ENCODE assay signal across 7 mouse cellular contexts in genomic region chr15:85822011-85822359, GRCm38 (mm10). TPM values are rescaled to one million over a fixed set of nuclear protein-coding genes. Genes with fewer than 3 reads are reported as not detected.
DNase-seq lines count a peak whose midpoint lies in the region; ATAC-seq and TF ChIP-seq lines count a peak whose summit lies in the region.

No protein-coding gene starts in this region.

- TF ChIP-seq CTCF in left cerebral cortex, adult 2 months (IDR thresholded peaks at IDR 0.05): no peak; the same call in none of the 2 replicates
- peak; percentile 23; the same call in 1 of the 2 replicates for TF ChIP-seq CTCF in small intestine, adult 2 months (IDR thresholded peaks at IDR 0.05; ENCODE audit: extremely low read depth, insufficient read length, insufficient replicate concordance, low read depth, low read length)

- 13% methylated on average over 4 of the region's 4 CpGs for WGBS in forebrain, embryonic 11.5 days
- WGBS in limb, embryonic 13.5 days: 16% methylated on average over 4 of the region's 4 CpGs
- WGBS in small intestine, adult 2 months: 22% methylated on average over 4 of the region's 4 CpGs

- H3K9ac ChIP-seq in forebrain, embryonic 11.5 days (ENCODE audit: low read length): peak overlapping the region; percentile 63; the same call in 1 of the 2 replicates
- H3K9ac ChIP-seq in limb, embryonic 13.5 days: peak overlapping the region; percentile 84

- peaks cover 5% of the 10 kb centered on the region; the same call in 1 of the 2 replicates for H3K4me1 ChIP-seq in forebrain, embryonic 11.5 days (replicated peaks; ENCODE audit: control insufficient read depth, insufficient read depth, low read length)
- H3K4me1 ChIP-seq in limb, embryonic 13.5 days: no peaks in the 10 kb centered on the region
- H3K4me1 ChIP-seq in small intestine, adult 2 months (ENCODE audit: control insufficient read depth, insufficient read depth, insufficient read length, low read length): peaks cover 3% of the 10 kb centered on the region; the same call in 1 of the 2 replicates

- H3K36me3 ChIP-seq in forebrain, embryonic 11.5 days (ENCODE audit: control insufficient read depth, insufficient read depth, low read length): no peaks in the 10 kb centered on the region
- no peaks in the 10 kb centered on the region for H3K36me3 ChIP-seq in limb, embryonic 13.5 days
- no peaks in the 10 kb centered on the region for H3K36me3 ChIP-seq in small intestine, adult 2 months (ENCODE audit: control insufficient read depth, insufficient read depth, low read length)

- peak; percentile 36; the same call in 1 of the 2 replicates for ATAC-seq in forebrain, embryonic 11.5 days (replicated peaks; ENCODE audit: low FRiP score)
- ATAC-seq in limb, embryonic 13.5 days (ENCODE audit: low FRiP score, low read depth): peak; percentile 44; the same call in 1 of the 2 replicates

- intact Hi-C loops in left cerebral cortex, adult 2 months (cut with DNase I): no loop called here
- intact Hi-C loops in left cerebral cortex, postnatal 10 days (cut with DNase I): no loop called here

- DNase-seq in left cerebral cortex, adult 2 months (ENCODE audit: extremely low spot score in 1 of 2, low spot score in 2 of 2): no peak
- no peak for DNase-seq in left cerebral cortex, postnatal 10 days (ENCODE audit: extremely low spot score in 1 of 2, low spot score in 2 of 2)
- no peak for DNase-seq in forebrain, embryonic 11.5 days (ENCODE audit: low spot score)
- DNase-seq in spleen, postnatal 10 days (ENCODE audit: low spot score in 2 of 2): no peak
- no peak for DNase-seq in frontal cortex, postnatal 36 days (ENCODE audit: low spot score in 2 of 2)

- H3K4me2 ChIP-seq in forebrain, embryonic 11.5 days (ENCODE audit: low read depth, low read length, severe bottlenecking): peak overlapping the region; percentile 96
- H3K4me2 ChIP-seq in limb, embryonic 13.5 days (replicated peaks): peak overlapping the region; percentile 96

- peaks cover 14% of the 10 kb centered on the region for H3K27me3 ChIP-seq in forebrain, embryonic 11.5 days (ENCODE audit: control insufficient read depth, insufficient read depth, low read length)
- peaks cover 16% of the 10 kb centered on the region for H3K27me3 ChIP-seq in limb, embryonic 13.5 days
- H3K27me3 ChIP-seq in small intestine, adult 2 months (ENCODE audit: control insufficient read depth, insufficient read depth, low read length): no peaks in the 10 kb centered on the region; the same call in 1 of the 2 replicates

- no peak for TF ChIP-seq POLR2A in small intestine, adult 2 months (IDR thresholded peaks at IDR 0.05; ENCODE audit: low read depth, low read length)

- no peaks in the 10 kb centered on the region for H3K9me3 ChIP-seq in forebrain, embryonic 11.5 days (ENCODE audit: control insufficient read depth, low read length)
- peaks cover 25% of the 10 kb centered on the region for H3K9me3 ChIP-seq in limb, embryonic 13.5 days

- H3K4me3 ChIP-seq in left cerebral cortex, adult 2 months: peak overlapping the region; percentile 58
- peak overlapping the region; percentile 44; the same call in 1 of the 2 replicates for H3K4me3 ChIP-seq in forebrain, embryonic 11.5 days (ENCODE audit: low read depth, low read length)
- peak overlapping the region; percentile 58 for H3K4me3 ChIP-seq in limb, embryonic 13.5 days
- H3K4me3 ChIP-seq in small intestine, adult 2 months (ENCODE audit: low read depth, low read length): peak overlapping the region; percentile 52

- H3K27ac ChIP-seq in left cerebral cortex, adult 2 months: 0 out of 2 replicates have a peak overlapping the region, but pooled peaks have one; percentile 58
- H3K27ac ChIP-seq in forebrain, embryonic 11.5 days (ENCODE audit: low read depth, low read length): no peak overlapping the region
- no peak overlapping the region for H3K27ac ChIP-seq in limb, embryonic 13.5 days
- H3K27ac ChIP-seq in small intestine, adult 2 months (ENCODE audit: insufficient read depth, low read depth, low read length): no peak overlapping the region

RNA-seq across cellular contexts. Expression of gene Pkdrej, which starts 0.5 kb away (rescaled TPM):
- total RNA-seq in left cerebral cortex, adult 2 months (2021): 1 to 10 TPM in 1 of 2 experiments, under 1 TPM in 1; 0.82 to 1.2 TPM
- total RNA-seq in left cerebral cortex, postnatal 10 days (2021): under 1 TPM; 0.36 to 0.60 TPM
- 0.05 TPM in 1 of 2 replicates, not detected in the other for polyA plus RNA-seq in forebrain, embryonic 11.5 days (2014; fragmentation: Nextera tagmentation; extraction: Ambion mirVana)
- polyA plus RNA-seq in limb, embryonic 13.5 days (2015; fragmentation: Nextera tagmentation; extraction: Ambion mirVana): 0.13 and 0.17 TPM in 2 replicates
- polyA plus RNA-seq in small intestine, adult 2 months (2012; rRNA removed): 0.05 and 0.09 TPM in 2 replicates

RNA-seq across cellular contexts. Expression of gene Ttc38, which starts 10.1 kb away (rescaled TPM):
- total RNA-seq in left cerebral cortex, adult 2 months (2021): 1 to 10 TPM; 5.0 to 5.2 TPM
- total RNA-seq in left cerebral cortex, postnatal 10 days (2021): 1 to 10 TPM; 4.0 to 5.3 TPM
- polyA plus RNA-seq in forebrain, embryonic 11.5 days (2014; fragmentation: Nextera tagmentation; extraction: Ambion mirVana): 2.5 and 2.8 TPM in 2 replicates
- polyA plus RNA-seq in limb, embryonic 13.5 days (2015; fragmentation: Nextera tagmentation; extraction: Ambion mirVana): 7.1 and 7.6 TPM in 2 replicates
- 4.4 and 8.1 TPM in 2 replicates for polyA plus RNA-seq in small intestine, adult 2 months (2012; rRNA removed)

RNA-seq across cellular contexts. Expression of gene Cdpf1, which starts 10.5 kb away (rescaled TPM):
- total RNA-seq in left cerebral cortex, adult 2 months (2021): 10 to 100 TPM; 21.1 to 21.3 TPM
- 10 to 100 TPM; 25.3 to 25.8 TPM for total RNA-seq in left cerebral cortex, postnatal 10 days (2021)
- 20.6 and 20.7 TPM in 2 replicates for polyA plus RNA-seq in forebrain, embryonic 11.5 days (2014; fragmentation: Nextera tagmentation; extraction: Ambion mirVana)
- polyA plus RNA-seq in limb, embryonic 13.5 days (2015; fragmentation: Nextera tagmentation; extraction: Ambion mirVana): 25.8 and 27.7 TPM in 2 replicates
- 21.4 and 27.4 TPM in 2 replicates for polyA plus RNA-seq in small intestine, adult 2 months (2012; rRNA removed)

RNA-seq across cellular contexts. Expression of gene Gtse1, which starts 37.6 kb away (rescaled TPM):
- total RNA-seq in left cerebral cortex, adult 2 months (2021): under 1 TPM; 0.25 to 0.33 TPM
- total RNA-seq in left cerebral cortex, postnatal 10 days (2021): 1 to 10 TPM; 1.4 to 1.7 TPM
- 60.8 and 62.7 TPM in 2 replicates for polyA plus RNA-seq in forebrain, embryonic 11.5 days (2014; fragmentation: Nextera tagmentation; extraction: Ambion mirVana)
- polyA plus RNA-seq in limb, embryonic 13.5 days (2015; fragmentation: Nextera tagmentation; extraction: Ambion mirVana): 24.7 and 26.8 TPM in 2 replicates
- polyA plus RNA-seq in small intestine, adult 2 months (2012; rRNA removed): 3.6 and 7.1 TPM in 2 replicates

RNA-seq across cellular contexts. Expression of gene Trmu, which starts 57.1 kb away (rescaled TPM):
- total RNA-seq in left cerebral cortex, adult 2 months (2021): 10 to 100 TPM; 29.9 to 33.8 TPM
- total RNA-seq in left cerebral cortex, postnatal 10 days (2021): 10 to 100 TPM; 34.1 to 34.4 TPM
- 35.7 and 38.6 TPM in 2 replicates for polyA plus RNA-seq in forebrain, embryonic 11.5 days (2014; fragmentation: Nextera tagmentation; extraction: Ambion mirVana)
- 44.3 and 49.5 TPM in 2 replicates for polyA plus RNA-seq in limb, embryonic 13.5 days (2015; fragmentation: Nextera tagmentation; extraction: Ambion mirVana)
- polyA plus RNA-seq in small intestine, adult 2 months (2012; rRNA removed): 10.1 and 16.0 TPM in 2 replicates
